Mouse (Mus musculus) pancreas, adult 10 weeks (tissue): Measurements from ENCODE around the gene A730061H03Rik. TPM values are rescaled to one million over a fixed set of nuclear protein-coding genes. Genes with fewer than 3 reads are reported as not detected.

ENCODE experiments used
- polyA plus RNA-seq: library from polyadenylated mRNA; stranded (reverse); fragments of 350-450 nt; fragmentation: Illumina TruSeq; extraction: RNeasy Lipid Tissue Mini Kit (QIAGEN cat#74804); gene quantifications from one replicate; pipeline ENCODE4 v1.2.3, GENCODE M21; 2015; ENCODE audit warnings: low read depth, low replicate concordance; ENCODE audit not compliant: insufficient read depth

A730061H03Rik gene
- polyA plus RNA-seq: not detected

DNA sequence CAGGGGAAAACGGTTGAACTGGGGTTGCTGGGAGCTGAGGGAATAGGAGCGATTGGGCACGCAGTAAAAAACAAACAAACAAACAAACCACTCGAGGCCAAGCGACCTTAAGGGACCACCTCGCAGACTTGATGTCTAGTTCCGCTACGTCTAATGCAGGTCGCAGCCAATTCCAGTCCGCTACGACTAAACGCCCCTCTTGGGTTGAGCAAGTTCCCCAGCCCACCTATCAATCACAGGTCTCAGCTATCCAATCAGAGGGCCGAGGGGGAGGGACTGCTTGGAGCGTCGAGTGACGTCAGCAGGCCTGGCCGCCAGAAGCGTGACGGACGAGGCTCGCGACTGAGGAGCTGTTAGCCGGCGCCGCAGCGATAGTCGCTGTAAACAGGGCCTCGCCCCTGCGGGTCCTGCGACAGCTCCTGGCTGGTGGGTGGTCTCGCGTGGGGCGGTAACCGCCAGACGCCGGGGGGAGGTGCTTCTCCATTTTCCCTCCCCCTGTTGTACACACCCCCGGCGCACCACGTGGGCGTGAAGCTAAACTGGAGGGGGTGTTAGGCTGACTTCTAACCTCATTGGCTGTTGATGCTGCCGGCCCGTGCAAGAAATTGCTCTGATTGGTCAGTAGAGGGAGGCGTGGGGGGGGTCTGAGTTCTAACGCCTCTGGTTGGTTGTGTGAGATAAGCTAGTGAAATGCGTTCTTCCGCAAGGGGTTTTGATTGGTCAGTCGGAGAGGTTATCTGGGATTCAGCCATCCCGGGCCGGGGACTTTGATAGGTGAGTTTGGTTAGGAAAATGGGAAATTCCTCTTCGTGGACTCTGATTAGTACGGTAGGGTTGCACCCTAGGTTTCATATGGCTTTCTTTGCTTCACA lies at the start of gene A730061H03Rik:
A730061H03Rik (minus strand) TSS at position 205 of the 872 bp plus-strand sequence.

DNA sequence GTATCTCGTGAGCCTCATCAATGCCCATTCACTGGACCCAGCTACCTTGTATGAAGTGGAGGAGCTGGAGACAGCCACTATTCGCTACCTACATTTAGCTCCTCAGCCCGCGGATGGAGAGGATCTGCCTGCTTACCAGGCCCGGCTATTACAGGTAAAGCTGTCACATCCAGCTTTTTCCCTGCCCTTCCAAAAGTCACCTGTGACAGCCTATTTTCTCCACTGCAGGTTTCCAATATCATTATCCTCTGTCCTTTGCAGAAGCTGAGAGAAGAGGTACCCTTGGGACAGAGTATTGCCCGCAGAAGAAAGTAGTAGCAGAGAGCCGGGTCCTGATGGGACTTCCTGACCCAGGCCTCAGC lies 43.0 kb upstream of the A730061H03Rik start, which contains the start of gene Irf9:
Irf9 (plus strand) TSS at position 301 of the 362 bp plus-strand sequence.

DNA sequence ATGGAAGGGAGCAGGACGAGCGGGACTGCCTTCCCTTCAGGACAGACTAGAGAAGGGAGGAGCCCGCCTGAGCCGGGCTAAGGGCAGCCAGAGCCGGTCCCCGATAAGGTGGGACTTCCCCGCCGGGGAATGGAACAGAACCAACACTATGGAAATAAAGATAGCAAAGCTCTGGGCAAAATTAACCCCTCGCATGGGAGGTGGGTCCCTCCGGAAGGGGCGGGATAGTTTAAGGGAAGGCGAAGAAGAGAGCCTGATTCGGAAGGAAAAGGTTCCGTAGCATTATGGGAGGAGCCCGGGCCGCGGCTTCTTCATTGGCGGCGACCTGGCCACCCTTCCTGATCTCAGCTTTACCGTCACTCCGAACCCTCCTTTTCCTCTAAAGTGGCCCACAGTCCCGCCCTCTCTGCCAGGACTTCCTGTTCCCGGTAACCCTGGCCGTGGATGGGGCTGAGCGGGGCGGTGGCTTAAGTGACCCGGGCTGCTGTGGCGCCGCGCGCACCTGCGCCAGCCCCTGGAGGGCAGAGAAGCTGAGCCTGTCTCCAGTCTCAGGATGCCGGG lies 31.2 kb upstream of the A730061H03Rik start, which contains the start of gene Rnf31:
Rnf31 (plus strand) TSS at position 378 of the 561 bp plus-strand sequence.

DNA sequence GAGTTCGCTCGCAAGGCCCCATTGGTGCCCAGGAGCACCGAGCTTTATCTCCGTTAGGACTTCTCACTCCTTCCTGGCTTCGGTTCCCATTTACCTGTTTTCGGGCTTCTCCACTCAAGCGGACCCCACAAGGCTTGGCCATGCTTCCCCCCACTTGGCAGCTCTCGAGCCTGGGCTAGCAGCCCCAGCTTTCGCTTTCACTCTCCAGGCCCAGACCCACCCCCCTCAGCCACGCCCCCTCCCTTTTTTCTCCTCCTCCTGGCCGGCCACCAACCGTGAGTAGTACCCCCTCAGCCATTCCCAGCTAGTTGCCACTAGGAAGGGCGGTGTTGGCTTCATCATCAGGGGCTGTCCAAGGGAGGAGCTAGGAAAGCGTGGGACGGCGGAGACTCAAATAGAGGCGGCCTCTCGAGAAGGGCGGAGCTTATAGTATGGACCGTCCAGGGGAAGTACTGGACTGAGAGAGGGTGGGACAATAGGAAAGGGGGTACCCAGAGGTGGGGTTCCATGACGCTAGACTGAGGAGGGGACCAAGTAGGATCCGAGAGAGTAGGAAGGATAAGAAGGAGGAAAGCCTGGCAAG lies 30.6 kb upstream of the A730061H03Rik start, which contains the start of gene Psme2:
Psme2 (minus strand) TSS at position 366 of the 583 bp plus-strand sequence.

DNA sequence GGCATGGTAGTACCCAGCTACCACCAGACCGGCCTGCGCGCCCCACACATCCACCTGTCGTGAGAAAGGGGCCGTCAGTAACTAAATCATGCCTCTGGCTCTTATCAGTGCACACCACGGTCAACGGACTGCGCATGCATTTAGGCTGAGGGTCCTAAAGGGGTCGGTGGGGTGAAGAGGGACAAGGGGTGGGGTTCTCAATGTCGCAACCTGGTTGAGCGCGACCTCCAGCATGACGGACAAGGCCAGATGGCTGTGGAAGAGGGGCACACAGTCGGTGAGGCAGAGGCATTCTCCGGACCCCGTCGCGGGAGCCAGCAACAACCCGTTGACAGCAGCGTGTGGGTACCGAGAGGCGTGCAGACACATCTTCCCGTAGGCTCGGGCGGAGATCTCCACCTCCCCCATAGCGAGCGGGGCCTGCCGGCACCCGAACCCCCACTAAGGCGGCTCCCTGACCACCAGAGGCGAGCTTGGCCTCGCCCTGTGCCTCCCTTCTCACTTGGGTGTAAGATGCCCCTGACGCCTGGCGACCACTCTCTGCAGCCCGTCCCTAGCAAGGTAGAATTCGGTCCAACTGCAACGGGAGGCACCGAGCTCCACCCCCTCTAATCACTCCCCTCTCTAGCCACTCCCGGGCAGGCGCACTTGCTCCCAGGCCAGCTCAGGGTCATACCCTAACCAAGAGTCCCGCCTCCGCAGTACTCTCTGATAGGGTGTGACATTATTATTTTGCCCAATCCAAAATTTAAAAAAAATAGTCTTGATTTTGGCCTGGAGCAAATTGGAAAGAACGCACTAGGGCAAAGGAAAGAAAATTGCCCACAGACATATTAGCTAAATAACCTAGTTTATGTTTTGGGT lies 24.7 kb upstream of the A730061H03Rik start, which contains the start of gene Emc9:
Emc9 (minus strand) TSS at position 601 of the 864 bp plus-strand sequence.

DNA sequence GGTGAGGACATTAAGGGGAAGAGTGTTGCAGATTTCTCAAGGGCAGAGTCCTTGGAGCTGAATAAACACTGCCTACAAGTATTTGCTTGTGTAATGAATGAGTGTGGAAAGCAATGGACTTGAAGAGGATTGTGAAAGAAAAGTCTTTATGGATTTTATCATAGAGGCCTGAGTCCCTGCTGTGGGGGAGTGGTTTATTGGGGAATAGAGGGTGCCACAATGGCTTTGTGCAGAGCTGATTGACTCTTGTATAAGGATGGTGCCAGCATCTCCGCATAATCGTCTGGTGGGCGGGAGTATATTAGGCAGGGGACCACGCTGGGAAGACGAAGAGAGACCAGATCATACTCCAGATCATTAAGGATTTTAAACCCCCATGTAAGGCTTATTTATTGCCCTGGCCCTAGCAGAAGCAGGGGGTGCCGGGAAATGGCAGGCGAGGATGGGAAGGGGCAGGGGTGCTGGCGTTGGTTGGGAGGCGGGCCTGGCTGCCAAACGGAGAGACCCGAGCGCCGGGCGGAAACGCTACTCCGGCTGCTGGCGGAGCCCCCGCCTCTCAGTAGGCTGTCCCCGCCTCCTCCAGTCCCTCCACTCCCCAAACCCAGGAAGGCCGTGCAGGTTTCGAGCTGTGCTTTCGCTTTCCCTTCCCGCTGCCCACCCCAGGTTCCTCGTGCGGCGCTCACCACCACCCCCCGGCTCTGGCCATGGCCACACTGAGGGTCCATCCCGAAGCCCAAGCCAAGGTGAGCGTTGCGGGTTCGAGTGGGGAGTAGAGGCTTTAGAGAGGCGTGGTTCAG lies 17.9 kb upstream of the A730061H03Rik start, which contains the start of gene Psme1:
Psme1 (plus strand) TSS at position 253 of the 797 bp plus-strand sequence.

DNA sequence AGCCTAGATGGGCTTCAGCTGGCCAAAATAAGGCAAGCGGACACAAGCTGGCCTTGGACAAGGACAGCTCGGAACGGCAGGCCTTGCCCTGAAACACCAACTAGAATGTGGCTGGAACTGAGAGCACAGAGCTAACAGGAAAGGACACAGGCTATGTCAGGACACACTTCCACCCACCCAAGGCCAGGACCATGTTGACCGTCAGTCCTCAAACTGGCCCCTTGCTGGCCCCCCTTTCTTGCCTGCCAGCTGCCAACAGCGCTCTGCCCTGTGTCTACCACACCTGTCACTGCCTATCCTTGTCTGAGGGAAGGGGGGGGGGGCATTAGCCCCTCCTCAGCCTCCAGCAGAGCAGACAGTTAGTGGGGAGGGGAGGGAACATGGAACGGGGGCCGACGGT lies 15.1 kb upstream of the A730061H03Rik start, which contains the start of gene Fitm1:
Fitm1 (plus strand) TSS at position 316 of the 400 bp plus-strand sequence.

DNA sequence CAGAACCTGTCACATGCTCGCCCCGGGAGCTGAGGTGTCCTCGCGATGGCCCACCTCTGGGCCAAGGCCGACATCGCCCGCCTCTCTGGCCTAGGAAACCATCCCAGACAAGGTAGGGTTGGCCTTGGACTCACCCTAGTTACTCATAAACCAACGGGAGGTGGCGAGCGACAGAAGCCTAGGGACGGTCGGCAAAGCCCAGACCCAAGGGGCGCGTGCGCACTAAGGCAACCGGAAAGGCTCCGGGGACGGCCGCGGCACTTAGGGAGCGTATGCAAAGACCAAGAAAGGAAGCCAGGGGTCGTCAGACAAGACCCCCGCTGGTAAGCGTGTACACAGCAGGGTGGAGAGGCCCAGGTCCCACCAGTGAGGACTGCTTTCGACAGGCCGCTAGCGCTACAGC lies 406 bp downstream of the A730061H03Rik start, which contains the start of gene Dcaf11:
Dcaf11 (plus strand) TSS at position 208 of the 403 bp plus-strand sequence.

DNA sequence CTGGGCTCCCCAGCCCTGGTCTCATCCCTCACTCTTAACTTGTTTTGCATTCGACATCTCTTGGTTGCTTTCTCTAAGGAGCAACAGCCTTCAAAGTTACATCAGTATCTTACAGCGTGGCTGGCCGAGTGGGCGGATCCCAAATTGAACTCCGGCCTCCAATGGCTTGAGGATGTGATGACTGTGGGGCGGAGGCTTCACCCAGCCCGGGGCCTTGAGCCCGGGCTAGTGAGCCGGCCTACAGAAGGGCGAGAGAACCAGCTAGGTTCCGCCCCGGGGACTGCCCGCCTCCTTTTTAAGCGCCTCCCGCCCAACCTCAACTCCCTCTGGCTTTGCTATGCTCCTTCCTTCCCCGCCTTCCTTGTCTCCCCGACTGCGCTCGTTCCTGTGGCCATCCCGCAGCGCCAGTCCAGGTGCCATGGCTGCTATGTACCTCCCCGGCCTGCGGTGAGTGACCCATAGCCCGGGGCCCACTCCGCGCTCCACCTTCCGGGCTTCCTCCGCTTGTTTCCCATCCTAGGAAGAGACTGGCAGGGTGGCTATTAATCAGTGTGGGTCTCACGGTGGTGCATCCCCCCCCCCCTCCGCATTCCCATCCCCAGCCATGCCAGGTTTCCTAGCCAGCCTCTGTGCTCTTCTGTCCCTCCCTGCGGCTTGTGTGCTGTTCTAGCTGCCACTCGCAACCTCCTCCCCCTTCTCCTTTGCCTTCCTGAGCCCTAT lies 20.0 kb downstream of the A730061H03Rik start, which contains the start of gene Pck2:
Pck2 (plus strand) TSS at position 200 of the 720 bp plus-strand sequence.

DNA sequence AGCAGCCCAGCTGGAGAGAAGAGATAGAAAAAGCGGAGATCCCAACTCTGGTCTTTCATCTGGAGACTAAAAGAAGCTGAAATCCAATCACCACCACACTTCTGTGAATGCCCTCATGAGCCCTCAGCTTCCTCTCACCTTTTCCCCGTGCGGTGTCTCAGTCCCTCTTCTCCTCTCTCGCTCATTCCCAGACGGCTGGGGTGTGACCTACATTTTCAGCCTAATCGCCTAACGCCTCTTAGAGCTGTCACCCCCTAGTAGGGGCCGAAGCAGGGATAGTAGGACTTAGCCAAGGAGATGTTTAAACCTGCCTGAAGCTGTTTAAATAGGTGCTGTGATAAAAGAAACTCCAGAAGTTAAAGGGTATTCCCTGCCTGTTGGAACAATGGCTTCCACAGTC lies 35.4 kb downstream of the A730061H03Rik start, which contains the start of gene Nrl:
Nrl (minus strand) TSS at position 197 of the 400 bp plus-strand sequence.

DNA sequence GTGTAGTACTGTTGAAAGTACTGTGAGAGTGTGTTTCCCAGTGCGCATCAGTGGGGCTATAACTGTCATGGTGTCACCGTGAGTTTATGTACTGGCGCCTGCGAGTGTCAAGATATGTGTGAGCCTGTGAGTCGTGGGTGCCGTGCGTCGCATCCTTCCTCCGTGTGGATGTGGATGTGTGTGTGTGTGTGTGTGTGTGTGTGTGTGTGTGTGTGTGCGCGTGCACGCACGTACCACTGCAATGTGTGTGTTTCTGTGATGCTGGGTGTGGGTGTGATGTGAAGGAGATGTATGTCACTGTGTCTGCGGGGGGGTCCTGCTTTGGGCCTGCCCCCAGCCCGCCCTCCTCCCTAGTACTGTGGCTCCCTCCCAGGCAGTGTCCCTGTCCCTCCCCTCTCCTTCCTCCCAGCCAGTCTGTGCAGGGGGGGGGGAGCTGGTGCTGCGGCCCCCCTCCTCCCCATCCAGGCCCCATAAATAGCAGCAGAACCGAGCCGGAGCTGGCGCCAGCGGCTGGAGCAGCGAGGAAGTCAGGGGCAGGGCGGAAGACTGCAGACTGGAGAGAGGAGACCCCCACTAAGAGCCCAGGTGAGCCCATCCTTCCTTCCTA lies 50.0 kb downstream of the A730061H03Rik start, which contains the start of gene Cpne6:
Cpne6 (plus strand) TSS at position 321 of the 607 bp plus-strand sequence.

Other genes starting within 250 kb of the A730061H03Rik start
- 17.0 TPM for gene Dhrs4, start 81.6 kb downstream of the A730061H03Rik start, polyA plus RNA-seq
- gene Carmil3, start 69.8 kb downstream of the A730061H03Rik start, polyA plus RNA-seq: 11.7 TPM
- not detected for gene Cpne6, start 50.0 kb downstream of the A730061H03Rik start, polyA plus RNA-seq
- gene Nrl, start 35.4 kb downstream of the A730061H03Rik start, polyA plus RNA-seq: not detected
- gene Pck2, start 20.1 kb downstream of the A730061H03Rik start, polyA plus RNA-seq: 29.0 TPM
- 38.9 TPM for gene Dcaf11, start 400 bp downstream of the A730061H03Rik start, polyA plus RNA-seq
- gene Fitm1, start 15.2 kb upstream of the A730061H03Rik start, polyA plus RNA-seq: not detected
- 38.5 TPM for gene Psme1, start 17.7 kb upstream of the A730061H03Rik start, polyA plus RNA-seq
- 11.7 TPM for gene Emc9, start 24.9 kb upstream of the A730061H03Rik start, polyA plus RNA-seq
- 49.1 TPM for gene Psme2, start 30.7 kb upstream of the A730061H03Rik start, polyA plus RNA-seq
- gene Rnf31, start 31.3 kb upstream of the A730061H03Rik start, polyA plus RNA-seq: 14.7 TPM
- 11.2 TPM for gene Irf9, start 43.2 kb upstream of the A730061H03Rik start, polyA plus RNA-seq
- gene Rec8, start 57.6 kb upstream of the A730061H03Rik start, polyA plus RNA-seq: 9.7 TPM
- gene Ipo4, start 75.6 kb upstream of the A730061H03Rik start, polyA plus RNA-seq: 49.8 TPM
- gene Gm49378, start 77.5 kb upstream of the A730061H03Rik start, polyA plus RNA-seq: 1.6 TPM
- 17.3 TPM for gene Tm9sf1, start 83.4 kb upstream of the A730061H03Rik start, polyA plus RNA-seq
- gene Tssk4, start 89.8 kb upstream of the A730061H03Rik start, polyA plus RNA-seq: 0.59 TPM
- gene Mdp1, start 100.1 kb upstream of the A730061H03Rik start, polyA plus RNA-seq: 8.9 TPM
- 5.6 TPM for gene Gmpr2, start 111.5 kb upstream of the A730061H03Rik start, polyA plus RNA-seq
- gene Nedd8, start 111.7 kb upstream of the A730061H03Rik start, polyA plus RNA-seq: 60.9 TPM
- 5.5 TPM for gene Tinf2, start 121.4 kb upstream of the A730061H03Rik start, polyA plus RNA-seq
- gene Tgm1, start 153.5 kb upstream of the A730061H03Rik start, polyA plus RNA-seq: 0.30 TPM
- gene Rabggta, start 161.9 kb upstream of the A730061H03Rik start, polyA plus RNA-seq: 9.4 TPM
- 28.8 TPM for gene Dhrs1, start 185.3 kb upstream of the A730061H03Rik start, polyA plus RNA-seq
- gene Nop9, start 185.3 kb upstream of the A730061H03Rik start, polyA plus RNA-seq: 2.8 TPM
- not detected for gene Cideb, start 198.1 kb upstream of the A730061H03Rik start, polyA plus RNA-seq
- gene Ltb4r2, start 201.0 kb upstream of the A730061H03Rik start, polyA plus RNA-seq: not detected
- gene Ltb4r1, start 205.6 kb upstream of the A730061H03Rik start, polyA plus RNA-seq: not detected
- 14.4 TPM for gene Adcy4, start 223.7 kb upstream of the A730061H03Rik start, polyA plus RNA-seq
- 2.2 TPM for gene Ripk3, start 228.5 kb upstream of the A730061H03Rik start, polyA plus RNA-seq